Mouse (Mus musculus): Measurements from ENCODE around the gene Hpgd.

Gene Hpgd

DNA sequence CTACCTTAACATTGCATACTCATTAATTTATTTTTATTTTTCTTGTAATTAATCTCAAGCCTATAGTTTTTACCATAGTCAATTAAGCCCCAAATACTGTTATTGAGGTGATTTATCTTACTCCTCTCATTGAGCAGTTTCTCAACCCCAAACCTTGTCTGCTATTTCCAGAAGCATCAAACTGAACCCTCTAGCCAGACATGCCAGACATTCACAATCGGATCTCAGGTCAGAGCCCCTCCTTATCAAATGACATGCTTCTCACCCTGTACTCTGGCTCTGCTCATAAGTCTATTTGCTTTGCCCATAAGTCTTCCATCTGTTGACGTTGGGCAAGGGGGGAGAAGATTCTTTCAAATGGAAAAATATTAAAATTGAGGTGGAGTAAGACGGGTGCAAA, 33.3 kb downstream of the Hpgd start:
- DNase-seq: no peak

DNA sequence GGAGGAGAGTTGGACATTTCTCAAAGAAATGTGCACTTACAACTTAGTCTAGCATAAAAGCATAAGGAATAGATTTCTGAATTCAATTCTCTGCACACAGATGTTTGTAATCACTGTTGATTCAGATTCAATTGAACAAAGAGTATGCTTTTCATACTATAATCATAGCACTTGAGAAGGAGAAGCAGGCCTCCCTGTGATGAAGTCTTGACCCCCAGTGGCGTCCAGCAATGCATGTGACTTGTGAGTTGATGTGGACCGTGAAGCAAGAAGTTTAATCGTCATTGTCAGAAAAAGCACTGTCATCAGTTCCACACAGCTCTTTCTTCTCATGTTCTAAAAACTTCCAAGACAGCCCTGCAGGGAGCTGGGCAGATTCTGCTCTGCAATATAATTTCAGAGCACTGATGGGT, 33.8 kb downstream of the Hpgd start:
- DNase-seq: no peak

DNA sequence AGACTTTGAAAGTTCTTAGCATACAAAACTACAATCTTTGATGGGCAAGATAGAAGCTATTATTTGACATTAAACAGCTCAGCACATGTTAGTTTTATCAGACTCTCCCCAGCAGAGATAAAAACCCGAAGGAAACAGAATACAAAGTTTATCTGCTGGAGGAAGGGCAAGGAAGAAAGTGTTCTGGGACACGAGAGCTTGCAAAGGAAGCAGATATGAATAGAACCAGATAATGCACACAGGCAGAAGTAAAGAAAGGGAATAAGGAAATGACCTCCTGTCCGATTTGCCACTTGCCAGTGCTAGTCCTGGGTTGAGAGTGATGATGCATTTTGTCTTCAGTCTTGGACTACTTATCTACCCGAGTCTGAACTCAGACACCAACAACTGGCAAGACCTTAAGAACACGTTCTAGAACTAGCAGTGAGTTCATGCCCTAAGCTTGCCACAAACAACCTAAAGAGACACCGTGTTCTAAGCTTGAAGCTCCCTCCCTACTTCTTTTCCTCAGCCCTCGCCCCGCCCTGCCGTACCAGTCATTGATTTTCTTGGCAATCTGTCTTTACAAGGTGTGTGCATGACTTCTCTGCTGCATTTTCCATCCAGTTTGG, 41.1 kb downstream of the Hpgd start:
- DNase-seq: no peak

DNA sequence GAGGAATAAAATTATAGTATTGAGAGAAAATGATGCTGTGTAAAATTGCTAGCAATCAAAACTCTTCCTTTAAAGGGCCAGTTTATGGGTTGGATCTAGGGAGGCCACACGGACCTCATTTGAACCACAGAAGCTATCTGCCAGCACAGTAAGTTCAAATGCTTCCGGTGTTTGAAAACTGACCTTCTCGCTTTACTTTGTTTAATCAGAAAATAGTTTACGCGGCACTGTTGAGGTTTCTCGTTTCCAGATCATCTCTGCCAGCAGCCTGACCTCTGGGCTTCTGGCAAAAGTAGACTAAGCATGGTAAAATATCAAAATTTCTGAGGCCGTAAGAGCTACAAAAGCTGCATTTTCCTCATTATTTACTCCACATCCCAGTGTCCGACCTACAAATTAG, 42.4 kb downstream of the Hpgd start:
- no peak for DNase-seq

DNA sequence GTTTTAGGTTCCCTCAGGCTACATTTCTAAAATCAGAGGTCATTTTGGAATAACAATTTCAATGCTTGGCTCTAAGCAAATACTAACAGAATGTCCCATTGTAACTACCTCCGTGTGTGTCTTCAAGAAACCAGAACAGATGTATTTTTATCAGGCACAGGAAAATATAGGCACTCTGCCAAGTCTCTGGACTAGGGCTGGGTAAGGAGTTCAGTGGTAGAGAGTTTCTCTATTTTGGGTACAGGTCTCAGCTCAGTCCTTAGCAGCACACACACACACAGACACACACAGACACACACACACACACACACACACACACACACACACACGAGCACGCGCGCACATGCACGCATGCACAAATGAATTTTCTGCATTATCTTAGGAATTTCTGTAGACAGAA, 49.1 kb downstream of the Hpgd start:
- DNase-seq: no peak

DNA sequence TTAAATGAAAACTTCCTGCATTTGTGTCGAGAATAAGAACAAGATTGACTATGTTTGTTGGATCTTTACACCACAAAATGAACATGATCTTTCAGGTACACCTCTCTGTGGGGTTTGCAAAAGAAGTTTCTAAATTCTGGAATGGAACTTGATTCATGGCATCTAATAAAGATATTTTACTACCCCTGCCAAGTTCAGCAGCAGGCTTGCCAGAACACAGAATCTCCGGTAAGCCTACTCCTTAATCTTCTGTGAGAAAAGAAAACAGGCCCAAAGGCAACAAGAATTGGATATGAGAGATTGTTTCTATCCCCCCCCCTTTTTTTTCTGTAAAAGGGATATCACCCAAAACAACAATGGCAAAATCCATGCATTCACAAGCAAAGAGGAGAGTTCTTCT, 49.6 kb downstream of the Hpgd start:
- DNase-seq: no peak

DNA sequence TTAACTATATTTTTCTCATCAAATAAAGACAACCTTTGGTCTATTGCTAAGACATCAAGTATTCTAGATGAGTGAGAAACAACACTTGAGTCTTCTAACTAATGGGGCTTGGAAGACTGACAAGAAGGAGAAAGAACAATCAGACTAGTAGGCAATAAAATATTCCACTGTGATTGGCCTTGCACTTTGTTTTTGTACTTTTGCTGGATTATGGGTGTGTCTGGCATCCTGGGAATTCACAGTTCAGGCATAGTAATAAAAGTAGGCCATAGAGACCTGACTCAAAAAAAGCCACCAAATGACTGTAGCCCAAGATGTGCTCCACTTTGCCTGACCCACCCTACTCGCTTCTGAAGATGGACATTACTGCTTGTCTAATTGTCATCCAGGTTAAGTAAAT, 50.0 kb downstream of the Hpgd start:
- DNase-seq: no peak

DNA sequence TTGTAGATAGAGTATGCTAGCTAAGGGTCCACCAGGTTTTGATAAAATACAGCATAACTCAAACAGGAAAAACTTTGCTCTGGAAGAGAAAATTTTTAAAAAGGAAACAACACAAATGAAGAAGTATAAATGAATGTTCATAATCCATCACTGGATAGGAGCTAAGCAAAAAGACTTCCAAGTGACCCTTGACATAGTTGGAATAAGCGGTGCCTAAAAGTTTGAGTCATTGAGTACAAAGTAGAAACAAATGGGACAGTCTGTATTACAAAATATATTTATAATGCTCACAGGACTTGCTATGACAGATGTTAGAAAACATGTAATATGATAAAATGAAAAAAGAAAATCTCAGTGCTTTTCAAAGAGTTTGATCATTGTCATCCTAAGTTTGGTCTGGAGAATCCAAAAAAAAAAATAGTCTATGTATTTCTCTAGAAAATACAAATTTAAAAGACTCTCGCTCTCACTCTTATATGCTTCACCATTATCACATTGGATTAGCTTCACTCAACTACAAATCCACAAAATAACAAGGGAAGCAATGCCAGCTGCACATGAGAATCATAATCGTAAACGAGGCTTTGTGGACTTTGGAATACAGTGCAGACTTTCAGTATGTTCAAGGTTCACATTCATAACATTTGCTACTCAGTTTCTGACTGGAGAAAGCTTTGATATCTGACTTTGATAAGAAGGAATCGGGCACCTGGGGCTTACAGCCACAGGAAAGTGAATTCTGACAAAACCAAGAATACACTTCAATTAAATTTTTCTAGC, 51.4 kb downstream of the Hpgd start:
- no peak for DNase-seq

DNA sequence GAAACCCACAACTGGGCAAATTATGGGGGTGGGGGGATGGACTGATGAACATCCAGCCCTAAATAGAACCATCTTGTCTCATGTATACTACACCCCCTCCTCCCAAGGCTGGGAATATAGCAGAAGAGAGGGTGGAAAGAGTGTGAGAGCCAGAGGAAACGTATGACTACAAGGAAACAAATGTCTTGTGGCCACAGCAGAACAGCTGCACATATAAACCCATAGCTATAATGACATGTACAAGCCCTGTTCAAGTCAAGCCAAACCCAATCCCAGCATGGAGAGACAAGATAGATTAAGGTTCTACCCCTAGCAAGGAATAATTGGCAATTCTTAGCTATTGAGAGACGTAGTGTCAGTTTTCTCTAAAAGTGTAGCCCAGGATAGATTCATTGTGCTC, 68.8 kb downstream of the Hpgd start:
- DNase-seq: no peak

All from thymus, postnatal 14 days (tissue).